Mouse (Mus musculus): ENCODE measurements around the gene Imp4. TPM values are rescaled to one million over a fixed set of nuclear protein-coding genes. Genes with fewer than 3 reads are reported as not detected.
A peak's percentile ranks its signal among the peaks of the same experiment; 100 is the strongest.

The Imp4 gene
- polyA plus RNA-seq (2015; fragmentation: Nextera tagmentation; extraction: Ambion mirVana) = 47.5 and 50.5 TPM in 2 replicates

DNA sequence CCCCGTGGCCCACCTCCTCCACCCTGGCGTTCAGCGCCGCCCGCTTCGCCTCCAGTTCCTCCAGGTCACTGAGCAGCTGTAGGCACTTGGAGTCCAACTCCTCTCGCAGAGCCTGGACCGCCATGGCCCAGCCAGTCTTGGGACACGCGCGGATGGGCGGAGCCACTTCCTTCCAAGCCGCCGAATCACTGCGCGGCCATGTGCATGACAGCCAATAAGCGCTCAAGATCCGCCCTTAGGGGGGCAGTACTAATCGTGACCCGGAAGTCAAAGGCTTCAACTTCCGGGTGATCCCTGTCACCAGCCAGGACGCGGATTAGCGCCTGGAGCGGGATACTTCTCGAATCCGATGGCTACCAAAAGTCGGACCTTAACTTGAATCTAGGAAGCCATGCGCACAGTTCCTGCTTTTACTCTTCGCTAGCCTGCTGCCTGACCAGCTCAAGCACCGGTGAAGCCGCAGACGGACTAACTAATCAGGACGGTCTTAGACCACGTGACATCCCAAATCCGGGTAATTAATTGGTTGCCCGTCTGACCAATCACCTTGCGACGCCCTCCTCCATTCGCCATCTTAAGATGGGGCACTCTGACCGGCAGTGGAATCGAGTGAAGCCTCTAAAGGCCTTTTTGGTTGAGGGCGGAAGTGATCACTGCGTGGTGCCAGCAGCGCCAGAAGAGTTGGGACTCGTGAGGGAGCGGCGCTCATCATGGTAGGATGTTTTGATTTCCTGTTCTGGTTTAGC lies at the start of gene Imp4, which contains the start of gene Ccdc115:
TSS of gene Imp4 (plus strand) at position 637 of the 746 bp plus-strand sequence.
TSS of gene Ccdc115 (minus strand) at position 458 of the 746 bp plus-strand sequence.
- no peak for TF ChIP-seq CTCF (IDR thresholded peaks at IDR 0.05; ENCODE audit: low read depth)
- Histone ChIP-seq H3K4me3 (ENCODE audit: low read depth, low read length) (peak within 1 kb of the TSS; percentile 68), H3K9ac (ENCODE audit: low read depth, low read length) (peak within 1 kb of the TSS; percentile 46), H3K27ac (ENCODE audit: low read depth, low read length) (peak within 1 kb of the TSS; percentile 63; the same call in 1 of the 2 replicates), H3K4me1 (replicated peaks; ENCODE audit: control insufficient read depth, insufficient read depth, low read length) (no peaks in the 10 kb centered on the region; the same call in 1 of the 2 replicates), H3K4me2 (replicated peaks; ENCODE audit: low read depth) (peak within 1 kb of the TSS; percentile 80), H3K36me3 (ENCODE audit: control insufficient read depth, insufficient read depth) (peaks cover 24% of the 10 kb centered on the region), H3K9me3 (ENCODE audit: control insufficient read depth) (no peaks in the 10 kb centered on the region), H3K27me3 (replicated peaks; ENCODE audit: control insufficient read depth, insufficient read depth, low read length) (no peaks in the 10 kb centered on the region)
- under 1% methylated on average over 48 of the region's 48 CpGs for WGBS
- peak; percentile 95 for ATAC-seq

DNA sequence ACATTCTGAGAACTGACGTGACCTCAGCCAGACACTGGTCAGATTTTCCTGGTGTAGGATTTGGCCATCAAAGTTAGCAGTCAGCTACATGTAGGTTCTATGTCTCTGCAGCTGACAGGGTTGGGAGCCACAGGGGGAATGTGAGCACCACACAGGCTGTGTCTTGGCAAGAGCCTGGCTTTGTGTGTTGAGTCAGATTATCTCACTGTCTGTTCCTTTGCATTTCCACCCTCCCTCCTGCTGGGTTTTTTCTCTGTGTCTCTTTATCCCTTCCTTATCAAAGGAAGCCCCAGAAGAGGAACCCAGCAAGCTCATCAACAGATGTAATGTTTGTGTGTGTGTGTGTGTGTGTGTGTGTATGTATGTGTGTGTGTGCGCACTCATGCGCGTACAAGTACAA lies 43.3 kb upstream of the Imp4 start:
- no peak overlapping the region for H3K9ac ChIP-seq (ENCODE audit: low read depth, low read length)
- WGBS = 91% methylated on average over 4 of the region's 4 CpGs
- H3K27ac ChIP-seq (ENCODE audit: low read depth, low read length) = no peak overlapping the region
- H3K4me2 ChIP-seq (replicated peaks; ENCODE audit: low read depth) = no peak overlapping the region
- no peaks in the 10 kb centered on the region for H3K9me3 ChIP-seq (ENCODE audit: control insufficient read depth)
- no peaks in the 10 kb centered on the region for H3K36me3 ChIP-seq (ENCODE audit: control insufficient read depth, insufficient read depth)
- no peaks in the 10 kb centered on the region for H3K27me3 ChIP-seq (replicated peaks; ENCODE audit: control insufficient read depth, insufficient read depth, low read length)
- H3K4me1 ChIP-seq (replicated peaks; ENCODE audit: control insufficient read depth, insufficient read depth, low read length) = no peaks in the 10 kb centered on the region
- ATAC-seq = no peak
- TF ChIP-seq CTCF (IDR thresholded peaks at IDR 0.05; ENCODE audit: low read depth) = no peak
- no peak overlapping the region for H3K4me3 ChIP-seq (ENCODE audit: low read depth, low read length)

DNA sequence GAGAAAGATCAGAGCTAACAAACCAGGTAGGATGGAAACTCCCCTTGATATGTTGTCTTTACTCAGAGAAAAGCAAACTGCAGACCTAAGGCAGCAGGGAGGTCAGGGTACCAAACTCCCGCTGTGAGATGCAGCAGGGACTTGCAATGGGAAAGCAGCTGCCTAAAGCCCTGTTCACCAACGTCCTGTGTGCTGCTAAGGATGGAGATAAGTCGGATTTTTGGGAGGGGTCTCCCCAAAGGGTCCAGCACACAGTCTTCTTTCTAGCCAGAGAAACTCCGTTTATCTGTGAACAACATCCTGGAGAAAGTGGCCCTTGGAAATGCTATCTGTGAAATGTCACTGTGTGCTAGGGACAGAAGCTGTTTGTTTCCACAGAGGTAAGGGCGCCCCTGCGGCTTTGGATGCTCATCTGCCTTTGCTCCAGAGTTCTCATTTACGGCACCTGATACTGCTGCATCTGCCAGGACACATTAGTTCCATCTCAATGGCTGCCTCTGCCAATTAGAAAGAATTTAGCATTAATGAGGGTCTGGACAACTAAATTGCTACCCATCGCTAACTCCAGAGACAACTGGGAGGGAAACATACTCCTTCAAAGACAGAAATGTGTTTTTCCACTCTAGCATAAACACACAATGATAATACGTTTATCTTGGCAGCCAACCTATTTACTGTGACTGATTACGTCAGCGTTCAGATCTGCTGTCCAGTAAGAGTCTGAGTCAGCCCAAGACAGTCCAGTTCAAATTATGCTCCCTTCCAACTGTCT lies 40.3 kb upstream of the Imp4 start:
- WGBS = 40% methylated on average over 11 of the region's 11 CpGs
- TF ChIP-seq CTCF (IDR thresholded peaks at IDR 0.05; ENCODE audit: low read depth) = no peak
- Histone ChIP-seq H3K4me1 (replicated peaks; ENCODE audit: control insufficient read depth, insufficient read depth, low read length) (no peaks in the 10 kb centered on the region), H3K36me3 (ENCODE audit: control insufficient read depth, insufficient read depth) (no peaks in the 10 kb centered on the region), H3K27me3 (replicated peaks; ENCODE audit: control insufficient read depth, insufficient read depth, low read length) (no peaks in the 10 kb centered on the region), H3K4me3 (ENCODE audit: low read depth, low read length) (no peak overlapping the region), H3K4me2 (replicated peaks; ENCODE audit: low read depth) (no peak overlapping the region), H3K9ac (ENCODE audit: low read depth, low read length) (no peak overlapping the region), H3K27ac (ENCODE audit: low read depth, low read length) (no peak overlapping the region), H3K9me3 (ENCODE audit: control insufficient read depth) (no peaks in the 10 kb centered on the region)
- no peak for ATAC-seq

DNA sequence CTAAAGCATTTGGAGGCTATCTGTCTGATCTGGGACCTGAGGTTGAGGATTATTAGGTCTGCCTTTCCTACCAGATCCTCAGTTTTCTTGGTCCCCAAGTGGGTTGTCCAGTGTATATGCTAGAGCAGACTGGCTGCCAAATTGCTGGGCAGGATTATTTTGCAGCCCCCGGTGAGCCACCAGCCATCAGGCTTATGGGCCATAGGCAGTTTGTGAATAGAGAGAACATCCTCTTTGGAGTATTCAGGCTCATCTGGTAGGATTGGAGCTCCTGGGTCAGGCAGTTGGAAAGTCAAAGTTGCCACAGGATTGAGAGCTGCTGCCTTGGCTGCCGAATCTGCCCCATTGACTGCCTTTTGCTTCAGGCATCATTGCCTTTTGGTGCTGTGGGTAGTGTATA lies 11.2 kb upstream of the Imp4 start:
- WGBS = 96% methylated on average over 2 of the region's 2 CpGs
- TF ChIP-seq CTCF (IDR thresholded peaks at IDR 0.05; ENCODE audit: low read depth) = no peak
- no peak overlapping the region for H3K4me3 ChIP-seq (ENCODE audit: low read depth, low read length)
- no peaks in the 10 kb centered on the region for H3K27me3 ChIP-seq (replicated peaks; ENCODE audit: control insufficient read depth, insufficient read depth, low read length)
- H3K4me2 ChIP-seq (replicated peaks; ENCODE audit: low read depth) = no peak overlapping the region
- H3K9me3 ChIP-seq (ENCODE audit: control insufficient read depth) = 0 out of 2 replicates have a peak, but pooled peaks cover 13% of the 10 kb centered on the region
- H3K9ac ChIP-seq (ENCODE audit: low read depth, low read length) = no peak overlapping the region
- no peak overlapping the region for H3K27ac ChIP-seq (ENCODE audit: low read depth, low read length)
- H3K36me3 ChIP-seq (ENCODE audit: control insufficient read depth, insufficient read depth) = no peaks in the 10 kb centered on the region
- no peaks in the 10 kb centered on the region; the same call in 1 of the 2 replicates for H3K4me1 ChIP-seq (replicated peaks; ENCODE audit: control insufficient read depth, insufficient read depth, low read length)
- ATAC-seq = no peak

DNA sequence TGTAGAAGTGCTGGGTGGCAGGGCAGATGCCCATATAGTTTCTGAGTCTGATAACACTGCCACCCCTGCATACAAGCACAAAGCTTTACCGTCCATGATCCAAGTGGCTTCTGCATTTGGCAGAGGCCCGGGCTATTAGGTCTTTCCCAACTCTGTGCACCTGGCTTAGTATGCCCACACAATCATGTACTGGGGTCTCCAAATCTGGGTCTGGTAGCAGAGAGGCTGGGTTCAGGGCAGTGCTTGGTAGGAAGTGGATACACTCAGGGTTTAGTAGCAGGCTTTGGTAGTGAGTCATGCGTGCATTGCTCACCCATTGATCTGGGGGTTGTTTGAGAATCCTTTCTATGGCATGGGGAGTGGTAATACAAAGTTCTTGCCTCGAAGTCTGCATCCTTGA lies 10.4 kb upstream of the Imp4 start:
- WGBS = 95% methylated on average over 4 of the region's 4 CpGs

DNA sequence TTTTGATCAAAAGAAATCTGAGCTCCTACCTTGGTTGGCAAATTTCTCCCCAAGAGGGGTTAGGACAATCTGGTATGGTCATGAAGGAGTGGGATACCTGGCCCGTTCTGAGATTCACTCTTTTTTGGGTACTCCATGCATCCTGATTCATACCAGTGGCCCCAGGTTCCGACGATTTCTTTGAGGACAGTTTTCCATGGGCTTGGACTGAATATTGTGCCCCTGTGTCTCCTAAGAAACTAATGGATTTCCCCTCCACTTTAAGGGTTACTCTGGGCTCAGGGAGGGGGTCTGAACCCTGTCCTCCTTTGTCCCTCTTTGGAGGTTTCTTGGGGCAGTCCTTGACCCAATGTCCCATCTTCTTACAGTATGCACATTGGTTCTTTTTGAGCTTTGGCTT lies 8.7 kb upstream of the Imp4 start:
- Histone ChIP-seq H3K4me3 (ENCODE audit: low read depth, low read length) (no peak overlapping the region), H3K36me3 (ENCODE audit: control insufficient read depth, insufficient read depth) (no peaks in the 10 kb centered on the region), H3K9ac (ENCODE audit: low read depth, low read length) (no peak overlapping the region), H3K9me3 (ENCODE audit: control insufficient read depth) (0 out of 2 replicates have a peak, but pooled peaks cover 13% of the 10 kb centered on the region), H3K4me2 (replicated peaks; ENCODE audit: low read depth) (no peak overlapping the region), H3K27me3 (replicated peaks; ENCODE audit: control insufficient read depth, insufficient read depth, low read length) (no peaks in the 10 kb centered on the region), H3K27ac (ENCODE audit: low read depth, low read length) (no peak overlapping the region; the same call in 1 of the 2 replicates), H3K4me1 (replicated peaks; ENCODE audit: control insufficient read depth, insufficient read depth, low read length) (no peaks in the 10 kb centered on the region; the same call in 1 of the 2 replicates)
- no peak for ATAC-seq
- 99% methylated on average over 3 of the region's 3 CpGs for WGBS
- no peak for TF ChIP-seq CTCF (IDR thresholded peaks at IDR 0.05; ENCODE audit: low read depth)

More for the DNA sequence above, 10.4 kb upstream of the Imp4 start:
- no peak overlapping the region for H3K9ac ChIP-seq (ENCODE audit: low read depth, low read length)
- TF ChIP-seq CTCF (IDR thresholded peaks at IDR 0.05; ENCODE audit: low read depth) = no peak
- H3K4me2 ChIP-seq (replicated peaks; ENCODE audit: low read depth) = no peak overlapping the region
- H3K36me3 ChIP-seq (ENCODE audit: control insufficient read depth, insufficient read depth) = no peaks in the 10 kb centered on the region
- no peaks in the 10 kb centered on the region for H3K27me3 ChIP-seq (replicated peaks; ENCODE audit: control insufficient read depth, insufficient read depth, low read length)
- no peaks in the 10 kb centered on the region; the same call in 1 of the 2 replicates for H3K4me1 ChIP-seq (replicated peaks; ENCODE audit: control insufficient read depth, insufficient read depth, low read length)
- ATAC-seq = no peak
- H3K27ac ChIP-seq (ENCODE audit: low read depth, low read length) = no peak overlapping the region
- no peak overlapping the region for H3K4me3 ChIP-seq (ENCODE audit: low read depth, low read length)
- H3K9me3 ChIP-seq (ENCODE audit: control insufficient read depth) = 0 out of 2 replicates have a peak, but pooled peaks cover 13% of the 10 kb centered on the region
